Mouse (Mus musculus): ENCODE data around the gene Taar8a. TPM values are rescaled to one million over a fixed set of nuclear protein-coding genes. Genes with fewer than 3 reads are reported as not detected.
"Not testable (repeated sequence)": the region's sequence is repeated elsewhere in the genome, so short reads cannot be mapped to it uniquely, and the experiment has no call there.

Gene Taar8a
- polyA plus RNA-seq (2012; ENCODE audit: insufficient read depth, low replicate concordance) = not detected in 2 replicates

DNA sequence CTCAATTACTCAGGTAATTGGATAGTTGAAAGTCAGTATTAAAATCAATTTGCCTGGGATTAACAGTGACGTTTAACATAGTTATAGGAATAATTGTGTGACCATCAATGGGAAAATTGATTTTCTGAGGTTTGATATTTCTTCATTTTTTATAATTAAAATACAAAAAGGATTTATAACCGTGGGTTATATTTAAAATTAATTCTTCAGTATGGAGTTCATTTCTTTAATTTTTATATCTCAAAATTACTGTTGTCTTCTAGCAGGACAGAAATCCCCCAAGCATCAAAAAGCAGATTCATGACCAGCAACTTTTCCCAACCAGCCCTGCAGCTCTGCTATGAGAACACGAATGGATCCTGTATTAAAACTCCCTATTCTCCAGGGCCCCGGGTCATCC is at the start of gene Taar8a:
Taar8a (plus strand) TSS at position 301 of the 400 bp plus-strand sequence.
- H3K9me3 ChIP-seq; H3K36me3 ChIP-seq (replicated peaks; ENCODE audit: low read length); H3K4me1 ChIP-seq; H3K4me3 ChIP-seq (replicated peaks); H3K27me3 ChIP-seq (replicated peaks): not testable (repeated sequence)

DNA sequence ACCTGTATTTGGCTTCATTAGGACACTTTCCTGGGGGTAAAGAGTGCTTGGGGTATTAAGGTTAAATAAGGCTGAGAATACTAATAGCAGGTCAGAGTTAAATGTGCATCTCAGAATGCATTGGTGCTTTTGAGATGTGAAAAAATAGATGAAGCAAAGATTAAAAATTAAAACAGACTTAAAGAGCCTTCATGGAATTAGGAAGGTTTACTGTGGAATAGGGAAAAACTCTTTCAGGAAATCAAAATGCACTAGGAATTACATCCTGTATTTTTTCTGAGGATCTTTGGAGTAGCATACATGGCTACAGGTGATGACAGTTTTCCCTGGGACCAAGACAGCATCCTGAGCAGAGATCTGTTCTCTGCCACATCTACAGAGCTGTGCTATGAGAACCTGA is 49.4 kb upstream of the Taar8a start, which contains the start of gene Taar7d:
Taar7d (plus strand) TSS at position 301 of the 400 bp plus-strand sequence.
- Histone ChIP-seq H3K9me3 (0 out of 2 replicates have a peak, but pooled peaks cover 5% of the 10 kb centered on the region), H3K27me3 (replicated peaks) (no peaks in the 10 kb centered on the region), H3K4me1 (no peaks in the 10 kb centered on the region), H3K36me3 (replicated peaks; ENCODE audit: low read length) (no peaks in the 10 kb centered on the region), H3K4me3 (replicated peaks) (no peak within 1 kb of the TSS)
- no peak for TF ChIP-seq FLI1 (IDR thresholded peaks at IDR 0.05; ENCODE audit: low read length)
- TF ChIP-seq GATA1 (IDR thresholded peaks at IDR 0.05; ENCODE audit: borderline replicate concordance, low read length) = no peak

DNA sequence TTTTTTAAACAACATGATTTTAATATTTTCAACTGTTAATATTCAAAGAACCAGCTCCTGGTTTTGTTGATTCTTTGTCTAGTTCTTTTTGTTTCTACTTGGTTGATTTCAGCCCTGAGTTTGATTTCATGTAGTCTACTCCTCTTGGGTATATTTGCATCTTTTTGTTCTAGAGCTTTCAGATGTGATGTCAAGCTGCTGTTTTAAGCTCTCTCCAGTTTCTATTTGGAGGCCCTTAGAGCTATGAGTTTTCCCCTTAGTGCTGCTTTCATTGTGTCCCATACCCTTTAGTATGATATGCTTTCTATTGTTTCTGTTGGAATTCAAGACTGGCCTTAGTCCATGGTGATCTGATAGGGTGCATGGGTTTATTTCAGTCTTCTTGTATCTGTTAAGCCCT is 45.0 kb upstream of the Taar8a start:
- Histone ChIP-seq H3K9me3 (no peaks in the 10 kb centered on the region), H3K27me3 (replicated peaks) (no peaks in the 10 kb centered on the region), H3K4me3 (replicated peaks) (no peak overlapping the region), H3K36me3 (replicated peaks; ENCODE audit: low read length) (no peaks in the 10 kb centered on the region), H3K4me1 (no peaks in the 10 kb centered on the region)
- no peak for TF ChIP-seq FLI1 (IDR thresholded peaks at IDR 0.05; ENCODE audit: low read length)

DNA sequence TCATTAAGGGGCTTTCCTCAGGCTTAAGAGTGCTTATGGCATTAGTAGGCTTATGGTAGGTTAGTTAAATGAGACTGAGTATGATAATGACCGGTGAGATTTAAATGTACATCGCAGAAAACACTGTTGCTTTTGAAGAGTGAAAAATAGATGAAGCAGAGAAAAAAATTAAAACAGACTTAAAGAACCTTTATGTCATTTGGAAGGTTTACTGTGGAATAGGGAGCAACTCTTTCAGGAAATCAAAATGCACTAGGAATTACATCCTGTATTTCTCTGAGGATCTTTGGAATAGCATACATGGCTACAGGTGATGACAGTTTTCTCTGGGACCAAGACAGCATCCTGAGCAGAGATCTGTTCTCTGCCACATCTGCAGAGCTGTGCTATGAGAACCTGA is 39.0 kb upstream of the Taar8a start, which contains the start of gene Taar7e:
Taar7e (plus strand) TSS at position 301 of the 400 bp plus-strand sequence.
- Histone ChIP-seq H3K27me3 (replicated peaks) (no peaks in the 10 kb centered on the region), H3K36me3 (replicated peaks; ENCODE audit: low read length) (no peaks in the 10 kb centered on the region), H3K4me1 (no peaks in the 10 kb centered on the region), H3K4me3 (replicated peaks) (no peak within 1 kb of the TSS), H3K9me3 (no peaks in the 10 kb centered on the region)
- TF ChIP-seq GATA1 (IDR thresholded peaks at IDR 0.05; ENCODE audit: borderline replicate concordance, low read length) (no peak), FLI1 (IDR thresholded peaks at IDR 0.05; ENCODE audit: low read length) (no peak)

DNA sequence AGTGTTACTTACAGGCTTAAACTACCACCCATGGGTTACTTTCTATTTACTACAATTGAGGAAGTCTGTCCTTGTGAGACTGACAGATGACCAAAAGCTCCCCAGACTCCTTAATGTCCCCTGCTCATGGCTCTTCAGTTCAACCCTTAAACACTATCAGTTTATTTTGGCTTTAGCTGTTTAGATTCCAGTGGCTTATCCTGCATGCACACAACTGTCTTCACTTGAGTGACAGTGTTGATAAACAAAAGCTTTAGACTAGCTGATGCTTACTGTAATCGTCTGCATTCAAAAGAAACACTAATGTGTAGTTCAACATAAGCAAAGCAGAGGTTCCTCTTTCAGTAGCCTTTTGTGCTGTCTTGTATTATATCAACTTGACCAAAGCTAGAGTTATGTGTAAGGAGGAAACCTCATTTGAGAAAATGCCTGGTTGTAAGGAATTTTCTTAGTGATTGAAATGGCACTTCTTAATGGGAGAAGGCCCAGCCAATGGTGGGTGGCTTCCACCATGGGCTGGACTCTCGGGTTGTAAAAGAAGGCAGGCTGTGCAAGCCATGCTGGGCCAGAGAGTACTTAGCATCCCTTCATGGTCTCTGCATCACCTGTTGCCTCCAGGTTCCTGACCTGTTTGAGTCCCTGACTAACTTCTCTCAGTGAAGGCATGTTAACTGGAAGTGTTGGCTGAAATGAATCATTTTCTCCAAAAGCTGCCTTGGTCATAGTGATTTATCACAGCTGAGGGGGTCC is 36.0 kb upstream of the Taar8a start:
- TF ChIP-seq GATA1 (IDR thresholded peaks at IDR 0.05; ENCODE audit: borderline replicate concordance, low read length) (no peak), FLI1 (IDR thresholded peaks at IDR 0.05; ENCODE audit: low read length) (no peak)
- Histone ChIP-seq H3K9me3 (no peaks in the 10 kb centered on the region), H3K27me3 (replicated peaks) (no peaks in the 10 kb centered on the region), H3K4me3 (replicated peaks) (no peak overlapping the region), H3K4me1 (no peaks in the 10 kb centered on the region), H3K36me3 (replicated peaks; ENCODE audit: low read length) (no peaks in the 10 kb centered on the region)

DNA sequence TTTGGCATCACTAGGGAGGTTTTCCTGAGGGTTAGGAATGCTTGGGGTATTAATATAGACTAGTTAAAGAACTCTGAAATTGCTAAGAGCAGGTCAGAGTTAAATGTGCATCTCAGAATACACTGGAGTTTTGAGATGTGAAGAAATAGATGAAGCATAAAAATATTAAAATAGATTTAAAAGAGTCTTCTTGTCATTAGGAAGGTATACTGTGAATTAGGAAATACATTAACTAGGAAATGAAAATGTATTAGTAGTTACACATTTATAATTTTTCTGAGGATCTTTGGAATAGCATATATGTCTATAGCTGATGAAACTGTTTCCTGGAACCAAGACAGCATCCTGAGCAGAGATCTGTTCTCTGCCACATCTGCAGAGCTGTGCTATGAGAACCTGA is 27.1 kb upstream of the Taar8a start, which contains the start of gene Taar7f:
Taar7f (plus strand) TSS at position 301 of the 400 bp plus-strand sequence.
- no peak for TF ChIP-seq GATA1 (IDR thresholded peaks at IDR 0.05; ENCODE audit: borderline replicate concordance, low read length)
- no peak for TF ChIP-seq FLI1 (IDR thresholded peaks at IDR 0.05; ENCODE audit: low read length)
- no peaks in the 10 kb centered on the region for H3K36me3 ChIP-seq (replicated peaks; ENCODE audit: low read length)
- H3K4me3 ChIP-seq (replicated peaks) = no peak within 1 kb of the TSS

DNA sequence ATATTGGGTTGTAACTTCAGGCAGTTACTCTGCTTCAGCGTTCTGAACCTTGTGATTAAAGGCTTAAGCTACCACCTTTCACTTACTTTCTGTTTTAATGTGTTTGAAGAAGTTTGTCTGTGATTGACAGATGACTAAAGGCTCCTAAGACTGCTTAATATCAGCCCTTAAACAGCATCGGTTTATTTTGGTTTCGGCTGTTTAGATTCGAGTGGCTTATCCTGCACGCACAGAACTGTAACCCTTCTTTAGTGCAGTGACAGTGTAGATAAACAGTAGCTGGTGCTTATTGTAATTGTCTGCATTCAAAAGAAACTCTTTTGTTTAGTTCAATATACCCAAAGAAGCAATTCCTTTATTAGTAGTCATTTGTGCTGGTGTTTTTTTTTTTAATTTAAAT is 24.3 kb upstream of the Taar8a start:
- no peaks in the 10 kb centered on the region for H3K4me1 ChIP-seq
- H3K36me3 ChIP-seq (replicated peaks; ENCODE audit: low read length) = no peaks in the 10 kb centered on the region
- no peaks in the 10 kb centered on the region for H3K9me3 ChIP-seq
- TF ChIP-seq FLI1 (IDR thresholded peaks at IDR 0.05; ENCODE audit: low read length) (no peak), GATA1 (IDR thresholded peaks at IDR 0.05; ENCODE audit: borderline replicate concordance, low read length) (no peak)
- no peak overlapping the region for H3K4me3 ChIP-seq (replicated peaks)
- no peaks in the 10 kb centered on the region for H3K27me3 ChIP-seq (replicated peaks)

More for the DNA sequence above, 27.1 kb upstream of the Taar8a start, which contains the start of gene Taar7f:
- Histone ChIP-seq H3K27me3 (replicated peaks) (no peaks in the 10 kb centered on the region), H3K4me1 (no peaks in the 10 kb centered on the region), H3K9me3 (no peaks in the 10 kb centered on the region)

DNA sequence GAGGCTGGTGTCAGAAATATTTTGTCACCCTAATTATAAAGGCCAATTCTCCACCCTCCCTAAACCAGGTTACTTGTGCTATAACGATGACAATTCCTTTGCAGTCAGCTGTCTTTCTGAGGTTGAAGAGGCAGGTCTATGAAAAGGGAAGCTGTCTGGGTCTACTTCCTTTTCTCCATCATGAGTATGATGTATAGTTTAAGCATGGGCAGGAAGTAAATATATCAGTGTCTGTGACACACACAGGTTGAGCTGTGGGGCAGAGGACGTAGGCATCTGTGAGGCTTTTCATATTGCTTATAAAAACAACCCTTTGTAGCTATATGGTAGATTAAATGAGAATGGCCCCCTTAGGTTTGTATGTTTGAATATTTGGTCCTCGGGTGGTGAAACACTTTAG is 17.3 kb upstream of the Taar8a start:
- Histone ChIP-seq H3K9me3 (no peaks in the 10 kb centered on the region), H3K36me3 (replicated peaks; ENCODE audit: low read length) (no peaks in the 10 kb centered on the region), H3K4me3 (replicated peaks) (no peak overlapping the region), H3K4me1 (no peaks in the 10 kb centered on the region), H3K27me3 (replicated peaks) (no peaks in the 10 kb centered on the region)
- TF ChIP-seq FLI1 (IDR thresholded peaks at IDR 0.05; ENCODE audit: low read length) (no peak), GATA1 (IDR thresholded peaks at IDR 0.05; ENCODE audit: borderline replicate concordance, low read length) (no peak)

DNA sequence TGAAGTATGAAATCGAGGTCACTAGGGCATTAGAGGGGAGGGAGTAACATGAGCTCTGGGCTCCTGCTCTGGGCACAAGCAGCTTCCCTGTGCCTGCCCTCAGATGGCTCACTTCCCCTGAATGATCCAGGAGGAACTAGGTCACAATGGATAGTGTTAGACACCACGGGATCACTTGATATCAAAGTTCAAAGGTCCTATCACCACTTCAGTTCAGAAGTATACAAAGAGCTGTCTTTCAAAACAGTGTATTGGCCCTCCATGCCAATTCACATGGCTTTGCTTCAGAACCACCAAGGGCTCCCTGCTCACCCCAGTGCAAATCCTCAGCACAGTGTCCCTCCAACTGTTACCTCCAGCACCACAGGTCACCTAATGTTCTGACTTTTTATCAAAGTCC is 1.5 kb upstream of the Taar8a start:
- H3K27me3 ChIP-seq (replicated peaks); H3K36me3 ChIP-seq (replicated peaks; ENCODE audit: low read length); H3K4me1 ChIP-seq; H3K9me3 ChIP-seq; H3K4me3 ChIP-seq (replicated peaks): not testable (repeated sequence)

DNA sequence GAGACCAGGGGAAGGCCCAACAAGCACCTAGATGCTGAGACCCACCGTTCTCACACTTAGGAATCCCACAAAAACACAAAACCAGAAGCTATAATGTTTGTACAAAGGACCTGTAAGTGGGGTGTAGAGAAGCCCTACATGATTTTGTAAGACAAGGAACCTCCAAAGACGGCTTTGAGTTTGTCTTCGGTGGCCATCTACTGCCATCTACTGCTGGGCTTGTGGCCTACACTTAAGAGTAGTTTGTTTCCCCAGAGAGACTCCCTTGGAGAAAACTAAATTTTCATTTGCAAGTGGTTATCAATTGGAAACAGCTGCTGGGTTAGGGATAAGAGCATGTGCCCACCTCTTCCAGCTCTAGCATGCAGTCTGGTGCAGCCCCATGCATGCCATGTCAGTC is 3.9 kb downstream of the Taar8a start:
- Histone ChIP-seq H3K36me3 (replicated peaks; ENCODE audit: low read length) (no peaks in the 10 kb centered on the region), H3K4me1 (peaks cover 3% of the 10 kb centered on the region; the same call in 1 of the 2 replicates), H3K9me3 (no peaks in the 10 kb centered on the region), H3K27me3 (replicated peaks) (no peaks in the 10 kb centered on the region), H3K4me3 (replicated peaks) (no peak overlapping the region)
- TF ChIP-seq GATA1 (IDR thresholded peaks at IDR 0.05; ENCODE audit: borderline replicate concordance, low read length) (no peak), FLI1 (IDR thresholded peaks at IDR 0.05; ENCODE audit: low read length) (no peak)

Measured in megakaryocyte, embryonic 14.5 days (primary cell).